Mouse (Mus musculus): Measurements from ENCODE around the gene Mlx. TPM values are rescaled to one million over a fixed set of nuclear protein-coding genes. Genes with fewer than 3 reads are reported as not detected.

Gene Mlx
- polyA plus RNA-seq, 1 experiment from 2014 or later, result 42.8 TPM

GRCm38 (mm10) chr11:101127075-101127474 lies 40.0 kb downstream of the Mlx start:
- ATAC-seq (ENCODE audit: insufficient number of reproducible peaks, insufficient read depth, low FRiP score, low TSS enrichment), result no peak
- Histone ChIP-seq H3K36me3 (peaks cover 45% of the 10 kb centered on the region), H3K27me3 (no peaks in the 10 kb centered on the region), H3K4me1 (no peaks in the 10 kb centered on the region), H3K4me2 (replicated peaks) (no peak overlapping the region), H3K9ac (no peak overlapping the region), H3K27ac (no peak overlapping the region), H3K4me3 (no peak overlapping the region), H3K9me3 (no peaks in the 10 kb centered on the region)
- WGBS, result 89% methylated on average over 1 of the region's 1 CpGs

- no peak for ATAC-seq (ENCODE audit: insufficient number of reproducible peaks, insufficient read depth, low FRiP score, low TSS enrichment)
- Histone ChIP-seq H3K27me3 (no peaks in the 10 kb centered on the region), H3K4me1 (no peaks in the 10 kb centered on the region), H3K27ac (no peak overlapping the region), H3K4me2 (replicated peaks) (no peak overlapping the region), H3K4me3 (no peak overlapping the region), H3K9me3 (no peaks in the 10 kb centered on the region), H3K9ac (no peak overlapping the region), H3K36me3 (peaks cover 26% of the 10 kb centered on the region)
- 83% methylated on average over 11 of the region's 11 CpGs for WGBS
These were observed 42.0 kb downstream of the Mlx start for GRCm38 (mm10) chr11:101128996-101129577.

- no peak overlapping the region for H3K9ac ChIP-seq
- no peak overlapping the region for H3K27ac ChIP-seq
- peaks cover 19% of the 10 kb centered on the region for H3K36me3 ChIP-seq
- no peaks in the 10 kb centered on the region for H3K27me3 ChIP-seq
- no peak for ATAC-seq (ENCODE audit: insufficient number of reproducible peaks, insufficient read depth, low FRiP score, low TSS enrichment)
- no peaks in the 10 kb centered on the region for H3K9me3 ChIP-seq
- H3K4me2 ChIP-seq (replicated peaks), result no peak overlapping the region
- H3K4me3 ChIP-seq, result no peak overlapping the region
- 51% methylated on average over 18 of the region's 18 CpGs for WGBS
- no peaks in the 10 kb centered on the region for H3K4me1 ChIP-seq
These were observed 43.1 kb downstream of the Mlx start for GRCm38 (mm10) chr11:101130056-101130756.

- Histone ChIP-seq H3K9ac (no peak overlapping the region), H3K27me3 (no peaks in the 10 kb centered on the region), H3K9me3 (no peaks in the 10 kb centered on the region), H3K4me2 (replicated peaks) (no peak overlapping the region), H3K27ac (no peak overlapping the region), H3K36me3 (peaks cover 9% of the 10 kb centered on the region), H3K4me3 (no peak overlapping the region), H3K4me1 (no peaks in the 10 kb centered on the region)
- no peak for ATAC-seq (ENCODE audit: insufficient number of reproducible peaks, insufficient read depth, low FRiP score, low TSS enrichment)
- WGBS, result 95% methylated on average over 2 of the region's 2 CpGs
These were observed 44.1 kb downstream of the Mlx start for GRCm38 (mm10) chr11:101131187-101131586.

GRCm38 (mm10) chr11:101131701-101132100 lies 44.6 kb downstream of the Mlx start:
- no peak overlapping the region for H3K27ac ChIP-seq
- H3K9me3 ChIP-seq, result no peaks in the 10 kb centered on the region
- WGBS, result 86% methylated on average over 6 of the region's 6 CpGs
- peaks cover 4% of the 10 kb centered on the region for H3K36me3 ChIP-seq
- no peak overlapping the region for H3K9ac ChIP-seq
- H3K27me3 ChIP-seq, result no peaks in the 10 kb centered on the region
- no peaks in the 10 kb centered on the region for H3K4me1 ChIP-seq
- no peak overlapping the region for H3K4me2 ChIP-seq (replicated peaks)
- no peak overlapping the region for H3K4me3 ChIP-seq
- ATAC-seq (ENCODE audit: insufficient number of reproducible peaks, insufficient read depth, low FRiP score, low TSS enrichment), result no peak

GRCm38 (mm10) chr11:101133037-101133436 lies 46.0 kb downstream of the Mlx start:
- Histone ChIP-seq H3K9me3 (no peaks in the 10 kb centered on the region), H3K27ac (no peak overlapping the region), H3K9ac (no peak overlapping the region), H3K4me3 (no peak overlapping the region), H3K4me1 (no peaks in the 10 kb centered on the region), H3K36me3 (no peaks in the 10 kb centered on the region), H3K4me2 (replicated peaks) (no peak overlapping the region), H3K27me3 (no peaks in the 10 kb centered on the region)
- ATAC-seq (ENCODE audit: insufficient number of reproducible peaks, insufficient read depth, low FRiP score, low TSS enrichment), result no peak
- 86% methylated on average over 12 of the region's 12 CpGs for WGBS

GRCm38 (mm10) chr11:101134217-101134865 lies 47.3 kb downstream of the Mlx start:
- Histone ChIP-seq H3K27me3 (no peaks in the 10 kb centered on the region), H3K4me2 (replicated peaks) (no peak overlapping the region), H3K27ac (no peak overlapping the region), H3K4me1 (no peaks in the 10 kb centered on the region), H3K4me3 (no peak overlapping the region), H3K9me3 (no peaks in the 10 kb centered on the region), H3K36me3 (no peaks in the 10 kb centered on the region), H3K9ac (no peak overlapping the region)
- WGBS, result 80% methylated on average over 13 of the region's 13 CpGs
- ATAC-seq (ENCODE audit: insufficient number of reproducible peaks, insufficient read depth, low FRiP score, low TSS enrichment), result no peak

- H3K27ac ChIP-seq, result no peak overlapping the region
- WGBS, result 80% methylated on average over 7 of the region's 7 CpGs
- H3K4me2 ChIP-seq (replicated peaks), result no peak overlapping the region
- H3K27me3 ChIP-seq, result peaks cover 8% of the 10 kb centered on the region
- no peaks in the 10 kb centered on the region for H3K36me3 ChIP-seq
- H3K4me3 ChIP-seq, result no peak overlapping the region
- peaks cover 7% of the 10 kb centered on the region; the same call in 1 of the 2 replicates for H3K4me1 ChIP-seq
- H3K9me3 ChIP-seq, result no peaks in the 10 kb centered on the region
- H3K9ac ChIP-seq, result no peak overlapping the region
- ATAC-seq (ENCODE audit: insufficient number of reproducible peaks, insufficient read depth, low FRiP score, low TSS enrichment), result no peak
These were observed 49.9 kb downstream of the Mlx start for GRCm38 (mm10) chr11:101137000-101137399.

GRCm38 (mm10) chr11:101138536-101139181 lies 51.6 kb downstream of the Mlx start:
- no peak overlapping the region for H3K4me3 ChIP-seq
- peaks cover 10% of the 10 kb centered on the region; the same call in 1 of the 2 replicates for H3K4me1 ChIP-seq
- H3K27me3 ChIP-seq, result peaks cover 8% of the 10 kb centered on the region
- H3K4me2 ChIP-seq (replicated peaks), result peak overlapping the region; percentile 21; the same call in 1 of the 2 replicates
- 29% methylated on average over 15 of the region's 15 CpGs for WGBS
- no peaks in the 10 kb centered on the region for H3K36me3 ChIP-seq
- ATAC-seq (ENCODE audit: insufficient number of reproducible peaks, insufficient read depth, low FRiP score, low TSS enrichment), result peak; percentile 42; the same call in 1 of the 2 replicates
- H3K9me3 ChIP-seq, result no peaks in the 10 kb centered on the region
- H3K9ac ChIP-seq, result no peak overlapping the region
- H3K27ac ChIP-seq, result no peak overlapping the region

GRCm38 (mm10) chr11:101140164-101140819 lies 53.2 kb downstream of the Mlx start:
- H3K27me3 ChIP-seq, result peaks cover 8% of the 10 kb centered on the region
- H3K4me2 ChIP-seq (replicated peaks), result peak overlapping the region; percentile 42
- H3K9me3 ChIP-seq, result no peaks in the 10 kb centered on the region
- WGBS, result 44% methylated on average over 27 of the region's 27 CpGs
- no peak for ATAC-seq (ENCODE audit: insufficient number of reproducible peaks, insufficient read depth, low FRiP score, low TSS enrichment)
- H3K4me1 ChIP-seq, result peaks cover 14% of the 10 kb centered on the region; the same call in 1 of the 2 replicates
- H3K36me3 ChIP-seq, result no peaks in the 10 kb centered on the region
- H3K4me3 ChIP-seq, result peak overlapping the region; percentile 23
- H3K9ac ChIP-seq, result no peak overlapping the region
- no peak overlapping the region for H3K27ac ChIP-seq

GRCm38 (mm10) chr11:101141088-101141487 lies 54.0 kb downstream of the Mlx start:
- Histone ChIP-seq H3K4me1 (peaks cover 14% of the 10 kb centered on the region; the same call in 1 of the 2 replicates), H3K9me3 (no peaks in the 10 kb centered on the region), H3K9ac (no peak overlapping the region), H3K4me3 (no peak overlapping the region), H3K27me3 (peaks cover 8% of the 10 kb centered on the region), H3K36me3 (no peaks in the 10 kb centered on the region), H3K27ac (no peak overlapping the region), H3K4me2 (replicated peaks) (no peak overlapping the region)
- 82% methylated on average over 8 of the region's 8 CpGs for WGBS
- no peak for ATAC-seq (ENCODE audit: insufficient number of reproducible peaks, insufficient read depth, low FRiP score, low TSS enrichment)

All from embryonic facial prominence, embryonic 12.5 days (tissue).